ENCODE assay signal across 8 mouse cellular contexts in genomic region chr19:41264331-41264799, GRCm38 (mm10). TPM values are rescaled to one million over a fixed set of nuclear protein-coding genes. Genes with fewer than 3 reads are reported as not detected.
DNase-seq lines count a peak whose midpoint lies in the region; ATAC-seq lines count a peak whose summit lies in the region.

No protein-coding gene starts in this region.

- peak overlapping the region; percentile 99 for H3K4me3 ChIP-seq in megakaryocyte, embryonic 14.5 days (replicated peaks)
- peak overlapping the region; percentile 99 for H3K4me3 ChIP-seq in hindbrain, embryonic 12.5 days
- peak overlapping the region; percentile 96 for H3K4me3 ChIP-seq in midbrain, embryonic 11.5 days (ENCODE audit: low read depth, low read length)

- peaks cover 55% of the 10 kb centered on the region for H3K4me1 ChIP-seq in megakaryocyte, embryonic 14.5 days
- H3K4me1 ChIP-seq in hindbrain, embryonic 12.5 days = peaks cover 34% of the 10 kb centered on the region
- peaks cover 10% of the 10 kb centered on the region; the same call in 1 of the 2 replicates for H3K4me1 ChIP-seq in midbrain, embryonic 11.5 days (ENCODE audit: control insufficient read depth, insufficient read depth, low read length)

- H3K36me3 ChIP-seq in megakaryocyte, embryonic 14.5 days (replicated peaks; ENCODE audit: low read length) = peaks cover 12% of the 10 kb centered on the region
- no peaks in the 10 kb centered on the region for H3K36me3 ChIP-seq in hindbrain, embryonic 12.5 days
- H3K36me3 ChIP-seq in midbrain, embryonic 11.5 days (ENCODE audit: control insufficient read depth, insufficient read depth, low read length) = no peaks in the 10 kb centered on the region

- H3K4me2 ChIP-seq in hindbrain, embryonic 12.5 days (replicated peaks) = peak overlapping the region; percentile 76
- peak overlapping the region; percentile 36 for H3K4me2 ChIP-seq in midbrain, embryonic 11.5 days

- ATAC-seq in megakaryocyte, adult 5-6 weeks (ENCODE audit: poor library complexity, severe bottlenecking) = no peak
- peak; percentile 11; the same call in 1 of the 2 replicates for ATAC-seq in hindbrain, embryonic 12.5 days (ENCODE audit: low FRiP score)
- no peak for ATAC-seq in midbrain, embryonic 11.5 days (ENCODE audit: low FRiP score)

- peak overlapping the region; percentile 98 for H3K27ac ChIP-seq in hindbrain, embryonic 12.5 days
- H3K27ac ChIP-seq in midbrain, embryonic 11.5 days (ENCODE audit: low read depth, low read length) = peak overlapping the region; percentile 87

- H3K9me3 ChIP-seq in megakaryocyte, embryonic 14.5 days = no peaks in the 10 kb centered on the region
- no peaks in the 10 kb centered on the region for H3K9me3 ChIP-seq in hindbrain, embryonic 12.5 days (replicated peaks)
- no peaks in the 10 kb centered on the region for H3K9me3 ChIP-seq in midbrain, embryonic 11.5 days (ENCODE audit: control insufficient read depth, low read length)

- peak overlapping the region; percentile 97 for H3K9ac ChIP-seq in hindbrain, embryonic 12.5 days
- H3K9ac ChIP-seq in midbrain, embryonic 11.5 days (ENCODE audit: low read length) = peak overlapping the region; percentile 95

- peak; percentile 20 for DNase-seq in cerebellum, adult 8-10 months
- no peak for DNase-seq in cerebellum, postnatal 10 days
- DNase-seq in midbrain, embryonic 11.5 days (ENCODE audit: low spot score, missing footprints) = no peak
- no peak for DNase-seq in adrenal gland, postnatal 36 days
- DNase-seq in spleen, adult 12 weeks (ENCODE audit: low spot score) = no peak

- WGBS in hindbrain, embryonic 12.5 days = 36% methylated on average over 13 of the region's 13 CpGs
- 40% methylated on average over 13 of the region's 13 CpGs for WGBS in midbrain, embryonic 11.5 days

- no peaks in the 10 kb centered on the region for H3K27me3 ChIP-seq in megakaryocyte, embryonic 14.5 days (replicated peaks)
- no peaks in the 10 kb centered on the region for H3K27me3 ChIP-seq in hindbrain, embryonic 12.5 days
- H3K27me3 ChIP-seq in midbrain, embryonic 11.5 days (ENCODE audit: control insufficient read depth, insufficient read depth, low read length) = no peaks in the 10 kb centered on the region

RNA-seq across cellular contexts. Expression of gene Tm9sf3, which starts 0.6 kb away (rescaled TPM):
- polyA plus RNA-seq in megakaryocyte, embryonic 14.5 days (2012; ENCODE audit: insufficient read depth, low replicate concordance) = 4.7 and 11.6 TPM in 2 replicates
- 134 and 153 TPM in 2 replicates for total RNA-seq in megakaryocyte, adult 5-6 weeks (2015)
- 234 and 235 TPM in 2 replicates for total RNA-seq in megakaryocyte, adult 5-6 weeks (2017)
- polyA plus RNA-seq in hindbrain, embryonic 12.5 days (2016; fragmentation: Nextera tagmentation; extraction: Ambion mirVana) = 146 and 155 TPM in 2 replicates
- 137 and 149 TPM in 2 replicates for polyA plus RNA-seq in midbrain, embryonic 11.5 days (2014; fragmentation: Nextera tagmentation; extraction: Ambion mirVana)
- total RNA-seq in adrenal gland, postnatal 36 days (2021) = 100 to 1,000 TPM; 182 to 192 TPM

RNA-seq across cellular contexts. Expression of gene Tll2, which starts 57.7 kb away (rescaled TPM):
- polyA plus RNA-seq in megakaryocyte, embryonic 14.5 days (2012; ENCODE audit: insufficient read depth, low replicate concordance) = not detected in 2 replicates
- total RNA-seq in megakaryocyte, adult 5-6 weeks (2015) = not detected in 2 replicates
- total RNA-seq in megakaryocyte, adult 5-6 weeks (2017) = not detected in 2 replicates
- 0.66 and 0.93 TPM in 2 replicates for polyA plus RNA-seq in hindbrain, embryonic 12.5 days (2016; fragmentation: Nextera tagmentation; extraction: Ambion mirVana)
- 0.61 and 0.71 TPM in 2 replicates for polyA plus RNA-seq in midbrain, embryonic 11.5 days (2014; fragmentation: Nextera tagmentation; extraction: Ambion mirVana)
- total RNA-seq in adrenal gland, postnatal 36 days (2021) = under 1 TPM in 1 of 2 experiments, not detected in 1; 0.07 TPM

Comparison
In these comparisons a context has a peak if more than half of its experiments do, and no peak if none do; other contexts are left out.
1. RNA of gene Tm9sf3, which starts 0.6 kb away (polyA plus RNA-seq): 146 to 155 TPM in hindbrain, embryonic 12.5 days and 137 to 149 TPM in midbrain, embryonic 11.5 days; 4.7 to 11.6 TPM in megakaryocyte, embryonic 14.5 days; every median in the first group is over 10 times any median in the second.
2. Peak in every context shown above with its lines, with median percentiles within 50 percentile points of each other: H3K4me3 ChIP-seq.